ENCODE assay signal across 14 mouse cellular contexts in genomic region chr2:60787088-60787487, GRCm38 (mm10).
DNase-seq lines count a peak whose midpoint lies in the region; ATAC-seq and TF ChIP-seq lines count a peak whose summit lies in the region.
"Had no signal": no experiment of that assay in that cellular context is flagged by ENCODE, and none has a peak within 500 bp of the region (broad histone marks: within the 10 kb centered on the region; RNA-seq: fewer than 3 reads in every experiment).

No protein-coding gene starts in this region.

- ATAC-seq in forebrain, postnatal 0 days = no peak
- ATAC-seq in forebrain, embryonic 13.5 days = no peak
- ATAC-seq in liver, postnatal 0 days = no peak
- ATAC-seq: midbrain, embryonic 16.5 days had no signal

- intact Hi-C loops in left cerebral cortex, adult 2 months (cut with DNase I) = no loop called here
- intact Hi-C loops in left cerebral cortex, postnatal 4 days (cut with DNase I) = no loop called here

- no peak for TF ChIP-seq EP300 in liver, postnatal 0 days (IDR thresholded peaks at IDR 0.05; ENCODE audit: low read depth)

- H3K9me3 ChIP-seq in forebrain, postnatal 0 days (ENCODE audit: low read length) = no peaks in the 10 kb centered on the region
- H3K9me3 ChIP-seq in forebrain, embryonic 13.5 days (replicated peaks) = no peaks in the 10 kb centered on the region
- no peaks in the 10 kb centered on the region for H3K9me3 ChIP-seq in liver, postnatal 0 days (ENCODE audit: low read length)
- H3K9me3 ChIP-seq: neural tube, embryonic 12.5 days had no signal

- WGBS in forebrain, postnatal 0 days = 87% methylated on average over 5 of the region's 5 CpGs
- WGBS in forebrain, embryonic 13.5 days = 90% methylated on average over 5 of the region's 5 CpGs
- WGBS in liver, postnatal 0 days (ENCODE audit: insufficient replicate concordance) = 92% methylated on average over 5 of the region's 5 CpGs

- TF ChIP-seq CTCF in forebrain, postnatal 0 days (IDR thresholded peaks at IDR 0.05; ENCODE audit: low read depth) = peak; percentile 60
- TF ChIP-seq CTCF in left cerebral cortex, adult 2 months (IDR thresholded peaks at IDR 0.05) = peak; percentile 16
- TF ChIP-seq CTCF in liver, postnatal 0 days (IDR thresholded peaks at IDR 0.05; ENCODE audit: low read depth) = peak; percentile 40

- H3K27me3 ChIP-seq in forebrain, postnatal 0 days (ENCODE audit: insufficient read depth, low read length) = peaks cover 18% of the 10 kb centered on the region
- peaks cover 79% of the 10 kb centered on the region for H3K27me3 ChIP-seq in forebrain, embryonic 13.5 days
- no peaks in the 10 kb centered on the region for H3K27me3 ChIP-seq in liver, postnatal 0 days (ENCODE audit: insufficient read depth, low read length)
- H3K27me3 ChIP-seq: neural tube, embryonic 12.5 days had no signal

- no peak overlapping the region for H3K4me3 ChIP-seq in forebrain, postnatal 0 days (ENCODE audit: low read depth, low read length)
- no peak overlapping the region for H3K4me3 ChIP-seq in forebrain, embryonic 13.5 days
- no peak overlapping the region for H3K4me3 ChIP-seq in left cerebral cortex, adult 2 months
- H3K4me3 ChIP-seq in liver, postnatal 0 days (ENCODE audit: low read depth, low read length) = no peak overlapping the region
- H3K4me3 ChIP-seq: erythroblast, embryonic 14.5 days; neural tube, embryonic 12.5 days had no signal

- no peaks in the 10 kb centered on the region for H3K36me3 ChIP-seq in forebrain, postnatal 0 days (ENCODE audit: insufficient read depth)
- no peaks in the 10 kb centered on the region for H3K36me3 ChIP-seq in forebrain, embryonic 13.5 days (ENCODE audit: poor library complexity, severe bottlenecking)
- H3K36me3 ChIP-seq in liver, postnatal 0 days (replicated peaks; ENCODE audit: insufficient read depth, low read length) = peaks cover 35% of the 10 kb centered on the region
- H3K36me3 ChIP-seq: neural tube, embryonic 12.5 days had no signal

- H3K27ac ChIP-seq in forebrain, postnatal 0 days (ENCODE audit: low read depth, low read length) = no peak overlapping the region
- no peak overlapping the region for H3K27ac ChIP-seq in forebrain, embryonic 13.5 days
- H3K27ac ChIP-seq in left cerebral cortex, adult 2 months = no peak overlapping the region
- H3K27ac ChIP-seq in liver, postnatal 0 days (ENCODE audit: low read depth) = no peak overlapping the region
- H3K27ac ChIP-seq: macrophage; neural tube, embryonic 12.5 days had no signal

- no peak overlapping the region for H3K4me2 ChIP-seq in forebrain, postnatal 0 days (ENCODE audit: low read depth)
- H3K4me2 ChIP-seq in forebrain, embryonic 13.5 days = no peak overlapping the region
- H3K4me2 ChIP-seq in liver, postnatal 0 days (ENCODE audit: low read depth, low read length) = no peak overlapping the region
- H3K4me2 ChIP-seq: neural tube, embryonic 12.5 days had no signal

- H3K9ac ChIP-seq in forebrain, postnatal 0 days = no peak overlapping the region
- no peak overlapping the region for H3K9ac ChIP-seq in forebrain, embryonic 13.5 days
- no peak overlapping the region for H3K9ac ChIP-seq in liver, postnatal 0 days (replicated peaks)
- H3K9ac ChIP-seq: neural tube, embryonic 12.5 days had no signal

- no peaks in the 10 kb centered on the region for H3K4me1 ChIP-seq in forebrain, postnatal 0 days (ENCODE audit: insufficient read depth)
- H3K4me1 ChIP-seq in forebrain, embryonic 13.5 days = peaks cover 33% of the 10 kb centered on the region
- no peaks in the 10 kb centered on the region for H3K4me1 ChIP-seq in liver, postnatal 0 days (ENCODE audit: insufficient read depth)

- no peak for DNase-seq in forebrain, postnatal 0 days
- no peak for DNase-seq in left cerebral cortex, adult 2 months (ENCODE audit: extremely low spot score in 1 of 2, low spot score in 2 of 2)
- no peak for DNase-seq in left cerebral cortex, postnatal 4 days
- DNase-seq in thymus, postnatal 25 days = peak; percentile 19
- DNase-seq in thymus, adult 18-20 months = no peak
- no peak for DNase-seq in liver, postnatal 0 days
- DNase-seq in adrenal gland, adult 2 months = no peak
- DNase-seq: adrenal gland, postnatal 10 days; kidney, postnatal 10 days had no signal
